Mouse (Mus musculus) fibroblast of lung, adult 2 months (primary cell): ENCODE results near the gene 4933424G06Rik.
"Not testable (repeated sequence)": the region's sequence is repeated elsewhere in the genome, so short reads cannot be mapped to it uniquely, and the experiment has no call there.

Experiments
- DNase-seq: peaks from one replicate; pipeline ENCODE4 v3.0.0-alpha.2; 2011; ENCODE audit warnings: low read depth

Gene 4933424G06Rik

DNA sequence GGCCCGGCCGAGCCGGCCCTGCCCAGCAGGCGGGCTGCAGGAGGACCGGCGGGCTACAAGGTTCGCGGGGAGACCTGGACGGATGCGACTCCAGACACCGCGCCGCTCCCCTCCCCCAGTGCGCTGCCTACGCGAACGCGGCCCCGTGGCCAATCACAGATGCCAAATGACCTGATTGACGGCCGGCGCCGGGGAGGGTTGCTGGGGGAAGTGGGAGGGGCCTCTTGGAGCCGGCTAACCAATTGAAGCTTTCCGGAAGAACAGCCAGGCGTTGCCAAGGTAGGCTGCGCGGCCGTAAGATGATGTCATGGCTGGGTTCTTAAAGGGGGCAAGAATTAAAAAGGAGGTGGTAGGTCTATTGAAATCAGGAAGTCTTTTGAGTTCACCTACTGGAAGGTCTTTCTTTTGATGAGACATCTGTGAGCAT lies at the start of gene 4933424G06Rik:
Gene 4933424G06Rik, plus strand, starts transcription at position 296 of the 427 bp plus-strand sequence.
- peak; percentile 95 for DNase-seq

GRCm38 (mm10) chr1:36664457-36664856 lies 45.5 kb upstream of the 4933424G06Rik start:
- no peak for DNase-seq

GRCm38 (mm10) chr1:36665165-36665723 lies 44.7 kb upstream of the 4933424G06Rik start:
- no peak for DNase-seq

GRCm38 (mm10) chr1:36665934-36666333 lies 44.0 kb upstream of the 4933424G06Rik start:
- DNase-seq = no peak

DNA sequence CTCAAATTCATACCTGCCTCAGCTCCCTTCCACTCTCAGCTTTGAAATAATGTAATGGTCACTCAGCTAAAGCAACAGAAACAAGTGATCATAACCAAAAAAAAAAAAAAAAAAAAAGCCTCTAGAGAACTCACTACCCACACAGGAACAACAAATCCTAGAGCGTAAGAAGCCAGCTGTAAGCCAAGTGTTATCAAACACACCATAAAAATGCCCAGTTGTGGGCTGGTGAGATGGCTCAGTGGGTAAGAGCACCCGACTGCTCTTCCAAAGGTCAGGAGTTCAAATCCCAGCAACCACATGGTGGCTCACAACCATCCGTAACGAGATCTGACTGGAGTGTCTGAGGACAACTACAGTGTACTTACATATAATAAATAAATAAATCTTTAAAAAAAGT lies 41.9 kb upstream of the 4933424G06Rik start:
- not testable (repeated sequence) for DNase-seq

- no peak for DNase-seq
Observed at GRCm38 (mm10) chr1:36670256-36670655, 39.7 kb upstream of the 4933424G06Rik start.

- no peak for DNase-seq
Observed at GRCm38 (mm10) chr1:36671260-36671659, 38.7 kb upstream of the 4933424G06Rik start.

GRCm38 (mm10) chr1:36672648-36673350 lies 37.1 kb upstream of the 4933424G06Rik start:
- no peak for DNase-seq

DNA sequence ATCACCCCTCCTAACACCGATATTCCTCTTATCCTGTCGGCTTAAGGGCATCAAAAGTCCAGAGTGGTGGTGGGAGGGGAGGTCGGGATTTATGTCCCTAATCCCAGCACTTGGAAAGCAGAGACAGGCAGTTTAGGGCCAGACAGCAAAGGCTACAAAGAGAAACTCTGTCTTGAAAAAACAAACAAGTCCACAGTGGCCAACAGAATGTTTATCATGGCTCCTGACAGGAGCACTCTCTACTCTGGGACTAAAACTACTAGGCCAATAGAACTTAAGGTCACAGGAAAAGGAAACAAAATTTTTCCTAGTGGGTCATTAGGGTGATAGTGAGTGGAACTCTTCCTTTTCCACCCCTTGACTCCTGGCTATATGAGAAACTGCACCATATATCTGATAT lies 35.0 kb upstream of the 4933424G06Rik start:
- no peak for DNase-seq

DNA sequence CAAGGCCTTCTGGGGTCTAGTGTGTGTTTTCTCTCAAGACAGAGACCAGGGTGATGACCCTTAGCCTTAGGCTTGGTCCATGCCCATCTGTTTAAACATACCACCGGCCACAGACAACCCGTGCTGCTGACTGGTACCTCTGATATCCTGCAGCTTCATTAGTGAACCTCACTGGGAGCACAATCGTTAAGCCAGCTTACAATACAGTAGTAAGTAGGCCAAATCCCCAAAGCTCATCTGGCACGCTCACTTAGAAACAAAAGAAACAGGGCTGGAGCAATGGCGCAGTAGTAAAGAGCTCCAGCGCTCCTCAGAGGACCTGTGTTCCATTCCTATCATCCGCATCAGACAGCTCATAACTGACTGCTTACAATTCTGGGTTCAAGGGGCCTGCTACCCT lies 29.1 kb upstream of the 4933424G06Rik start:
- DNase-seq = no peak

- no peak for DNase-seq
Observed at GRCm38 (mm10) chr1:36682620-36683355, 27.2 kb upstream of the 4933424G06Rik start, which contains the start of gene Fam178b. Gene Fam178b (minus strand): TSS chr1:36683183.

- peak; percentile 79 for DNase-seq
Observed at GRCm38 (mm10) chr1:36683810-36684467, 26.0 kb upstream of the 4933424G06Rik start.

DNA sequence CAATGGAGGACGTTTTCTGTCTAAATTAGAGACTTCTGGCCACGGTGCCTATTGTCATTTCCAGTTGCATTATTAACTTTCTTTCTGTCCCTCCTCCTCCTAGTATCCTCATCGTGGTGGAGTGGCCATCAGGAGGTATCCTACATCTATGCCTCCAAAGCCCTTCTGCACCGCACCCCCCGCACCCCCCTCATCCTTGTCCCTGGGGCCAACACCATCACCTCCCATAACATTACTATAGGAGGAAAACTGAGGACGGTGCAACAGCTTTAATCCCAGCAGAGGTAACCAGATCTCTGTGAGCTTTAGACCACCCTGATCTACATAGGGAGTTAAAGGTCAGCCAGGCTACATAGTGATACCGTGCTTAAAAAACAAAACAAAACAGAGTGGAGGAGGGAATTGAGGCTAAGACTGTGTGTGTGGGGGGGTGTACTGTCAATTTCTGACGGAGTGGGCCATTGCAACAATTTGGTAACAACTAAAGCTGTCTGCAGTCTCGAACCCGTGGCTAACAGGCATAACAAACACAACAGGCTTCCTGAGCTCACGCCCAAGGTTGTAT lies 19.2 kb upstream of the 4933424G06Rik start:
- DNase-seq = no peak

DNA sequence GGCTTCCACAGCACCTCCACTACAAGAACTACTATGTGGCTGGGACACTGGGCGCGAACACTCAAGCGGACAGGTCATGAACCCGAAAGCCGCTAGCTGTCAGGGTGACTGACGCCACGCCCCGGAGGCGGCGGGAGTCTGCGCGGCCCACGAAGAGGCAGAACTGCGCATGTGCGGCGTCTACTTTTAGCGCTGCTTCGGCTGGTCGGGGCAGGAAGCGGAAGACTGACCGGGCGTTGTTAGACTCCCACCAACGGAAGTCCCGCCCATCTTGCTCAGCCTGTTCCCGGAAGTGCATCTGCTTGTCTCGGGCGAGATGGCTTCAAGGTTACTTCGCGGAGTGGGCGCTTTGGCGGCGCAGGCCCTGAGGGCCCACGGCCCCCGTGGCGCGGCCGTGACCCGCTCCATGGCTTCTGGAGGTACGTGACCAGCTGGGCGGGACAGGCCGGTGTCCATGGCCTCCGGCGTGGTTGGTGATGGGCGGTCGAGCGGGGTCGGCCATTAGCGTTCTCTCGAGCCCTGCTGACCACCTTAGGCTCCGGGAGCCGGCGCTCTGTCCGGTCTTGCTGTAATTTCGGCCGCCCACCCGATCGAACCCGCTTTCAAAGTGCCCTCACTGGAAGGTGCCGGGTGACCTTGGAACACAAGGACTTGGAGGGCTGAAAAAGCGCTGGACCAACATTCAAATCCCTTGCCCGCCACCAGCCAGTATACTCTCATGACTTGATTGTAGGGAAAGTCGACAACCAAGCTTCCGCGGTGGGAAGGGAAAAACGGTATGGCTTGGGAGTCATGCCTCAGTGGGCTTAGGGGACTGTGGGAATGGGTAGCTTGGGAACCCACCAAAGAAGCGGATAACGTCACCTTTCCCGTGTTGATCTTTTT lies 18.4 kb upstream of the 4933424G06Rik start, which contains the start of gene Cox5b:
Gene Cox5b, plus strand, starts transcription at position 179 of the 885 bp plus-strand sequence.
- peak; percentile 96 for DNase-seq

DNA sequence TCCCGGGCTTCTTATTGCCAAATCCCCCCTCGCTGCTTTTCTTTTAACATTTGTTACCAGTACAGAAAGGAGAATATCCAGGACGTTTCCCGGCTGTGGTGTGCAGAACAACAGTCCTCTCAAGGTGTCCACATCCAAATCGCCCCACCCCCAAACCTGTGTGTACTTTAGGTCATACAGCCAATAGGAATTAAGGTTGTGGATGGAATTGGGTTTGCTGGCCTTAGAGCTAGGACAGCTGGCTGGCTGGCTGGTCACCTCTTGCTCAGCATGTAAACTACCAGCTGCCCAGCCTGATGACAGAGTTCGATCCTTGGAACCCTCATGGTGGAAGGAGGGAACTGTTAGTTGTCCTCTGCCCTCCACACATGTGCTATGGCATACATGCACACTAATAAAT lies 15.1 kb upstream of the 4933424G06Rik start:
- DNase-seq = no peak

DNA sequence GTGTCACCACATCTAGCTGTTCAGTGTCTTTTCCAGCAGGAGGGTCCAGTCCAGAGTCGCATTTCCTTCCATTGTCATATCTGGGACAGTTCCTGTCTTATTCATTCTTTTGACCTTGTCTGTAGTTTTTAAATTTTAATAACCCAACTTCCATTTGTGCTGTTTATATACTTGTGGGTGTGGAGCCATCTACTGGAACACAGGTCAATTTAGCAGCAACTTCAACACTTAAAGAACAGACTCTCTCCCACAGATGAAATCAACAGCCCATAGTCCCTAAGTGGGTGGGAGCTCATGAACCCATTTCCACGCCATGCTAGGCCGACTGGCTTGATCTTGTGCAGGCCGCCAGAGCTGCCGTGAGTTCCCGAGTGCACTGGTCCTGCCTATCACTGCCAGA lies 13.5 kb upstream of the 4933424G06Rik start:
- no peak for DNase-seq

DNA sequence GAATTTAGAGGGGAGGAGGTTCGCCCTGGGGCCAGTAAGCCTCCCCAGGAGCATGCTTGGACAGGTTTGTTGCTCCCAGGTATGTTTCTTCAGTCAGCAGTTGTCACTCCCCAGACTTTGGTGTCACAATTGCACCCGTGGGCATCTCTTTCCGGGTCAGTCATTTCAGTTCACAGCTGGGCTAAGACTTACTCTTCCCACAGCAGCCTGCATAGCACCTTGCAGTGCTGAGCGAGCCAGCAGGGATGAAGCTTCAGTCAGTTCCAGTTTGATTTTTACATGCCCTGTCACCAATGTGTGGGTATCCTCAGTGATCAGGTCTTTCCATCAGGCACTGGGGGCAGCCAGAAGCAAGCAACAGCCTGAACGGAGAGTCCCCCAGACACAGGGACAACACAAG lies 12.9 kb upstream of the 4933424G06Rik start:
- DNase-seq = no peak

DNA sequence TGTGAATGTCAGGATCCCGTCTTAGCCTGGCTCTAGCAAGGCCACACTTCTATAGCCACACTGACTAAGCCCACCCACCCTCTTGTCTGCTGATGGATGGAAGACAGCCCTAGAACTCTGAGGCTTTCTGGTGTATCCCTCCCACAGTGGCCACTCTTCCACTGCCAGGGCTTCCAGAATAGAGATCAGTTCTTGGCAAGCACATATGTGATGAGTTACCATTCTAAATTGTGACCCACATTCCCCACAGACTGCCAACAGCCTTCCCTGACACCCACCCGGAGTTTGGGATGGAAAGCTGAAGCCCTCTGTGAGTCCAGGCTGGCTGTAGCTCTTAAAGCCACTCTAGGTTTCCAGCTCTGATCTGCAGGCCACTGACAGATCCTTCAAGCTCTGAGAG lies 2.8 kb upstream of the 4933424G06Rik start:
- no peak for DNase-seq

- no peak for DNase-seq
Observed at GRCm38 (mm10) chr1:36707797-36708196, 2.2 kb upstream of the 4933424G06Rik start.

- DNase-seq = no peak
Observed at GRCm38 (mm10) chr1:36708626-36709025, 1.3 kb upstream of the 4933424G06Rik start.
